Mouse (Mus musculus) lung, postnatal 10 days (tissue): Measurements from ENCODE around the gene Gm20604.

ENCODE experiments used
- DNase-seq: peaks from one replicate; pipeline ENCODE4 v3.0.0; 2021

The Gm20604 gene

DNA sequence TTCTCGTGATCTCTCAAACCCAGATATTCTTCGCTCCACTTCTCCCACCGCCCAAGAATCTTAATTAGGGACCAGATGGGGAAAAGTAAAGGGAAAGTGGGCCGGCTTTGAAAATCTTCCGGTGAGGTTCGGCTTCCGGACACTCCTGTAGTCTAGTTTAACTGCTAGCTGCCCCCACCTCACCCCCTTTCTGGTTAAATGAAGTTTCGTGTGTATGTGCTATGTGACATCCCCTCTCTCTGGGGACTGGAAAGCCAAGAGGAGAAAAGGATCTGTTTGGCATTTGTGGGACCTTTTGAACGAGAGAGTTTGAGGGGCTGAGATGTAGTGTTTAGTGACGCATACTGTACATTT, at the start of gene Gm20604:
TSS of gene Gm20604 (minus strand) at position 270 of the 354 bp plus-strand sequence.
- peak; percentile 15 for DNase-seq

DNA sequence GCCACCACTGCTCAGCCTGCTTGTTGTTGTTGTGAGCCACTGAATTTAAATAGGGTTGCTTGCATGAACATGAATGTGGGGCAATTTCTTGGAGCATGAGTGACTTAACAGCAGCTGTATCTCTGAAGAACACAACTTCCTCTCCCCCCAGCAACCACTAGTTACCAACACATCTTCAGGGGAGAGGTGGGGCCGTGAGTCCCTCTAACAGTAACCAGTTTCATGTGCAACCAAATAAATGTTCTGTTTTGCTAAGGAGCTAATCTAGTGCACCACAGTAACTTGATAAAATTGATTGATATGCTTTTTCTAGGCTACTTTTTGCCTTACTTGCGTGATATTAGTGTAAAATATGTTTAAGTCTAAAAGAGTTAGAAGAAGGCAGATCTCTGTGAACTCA, 41.1 kb upstream of the Gm20604 start:
- no peak for DNase-seq

DNA sequence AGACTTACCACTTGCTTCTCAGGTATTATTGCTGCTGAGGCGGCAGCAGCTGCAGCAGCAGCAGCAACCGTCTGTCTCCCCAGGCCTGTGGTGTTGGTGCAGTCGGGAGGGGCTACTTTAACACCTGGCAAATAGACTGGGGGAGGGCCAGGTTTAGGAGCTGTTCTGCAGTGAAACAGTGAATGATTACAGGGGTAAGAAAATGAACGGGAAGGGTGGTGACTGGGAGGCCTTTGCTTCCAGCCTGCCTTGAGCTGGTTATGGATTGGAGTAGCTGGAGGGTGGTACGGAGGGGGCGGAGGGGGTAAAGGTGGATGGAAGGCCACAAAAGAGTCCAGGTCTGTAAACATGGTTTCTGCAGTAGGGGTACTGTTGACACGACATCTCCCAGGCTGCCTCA, 29.5 kb upstream of the Gm20604 start:
- DNase-seq = no peak

DNA sequence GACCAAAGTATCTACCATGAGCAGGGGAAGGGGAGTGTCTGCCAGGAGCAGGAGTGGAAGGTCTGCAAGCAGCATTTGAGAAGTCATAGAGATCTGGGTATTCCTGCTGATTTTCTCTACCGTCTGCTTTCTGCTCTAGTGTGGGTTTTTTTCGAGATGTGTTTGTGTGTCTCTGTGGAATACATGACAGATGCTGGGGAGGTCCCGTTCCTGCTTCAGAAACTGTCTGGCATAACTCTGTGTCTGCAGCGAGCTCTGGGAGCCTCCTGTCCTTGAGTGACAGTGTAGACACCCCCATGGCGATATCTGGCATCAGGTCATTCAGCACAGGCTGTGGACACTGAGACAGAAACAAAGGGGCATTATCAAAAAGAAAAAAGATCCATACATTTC, 27.1 kb upstream of the Gm20604 start:
- no peak for DNase-seq

DNA sequence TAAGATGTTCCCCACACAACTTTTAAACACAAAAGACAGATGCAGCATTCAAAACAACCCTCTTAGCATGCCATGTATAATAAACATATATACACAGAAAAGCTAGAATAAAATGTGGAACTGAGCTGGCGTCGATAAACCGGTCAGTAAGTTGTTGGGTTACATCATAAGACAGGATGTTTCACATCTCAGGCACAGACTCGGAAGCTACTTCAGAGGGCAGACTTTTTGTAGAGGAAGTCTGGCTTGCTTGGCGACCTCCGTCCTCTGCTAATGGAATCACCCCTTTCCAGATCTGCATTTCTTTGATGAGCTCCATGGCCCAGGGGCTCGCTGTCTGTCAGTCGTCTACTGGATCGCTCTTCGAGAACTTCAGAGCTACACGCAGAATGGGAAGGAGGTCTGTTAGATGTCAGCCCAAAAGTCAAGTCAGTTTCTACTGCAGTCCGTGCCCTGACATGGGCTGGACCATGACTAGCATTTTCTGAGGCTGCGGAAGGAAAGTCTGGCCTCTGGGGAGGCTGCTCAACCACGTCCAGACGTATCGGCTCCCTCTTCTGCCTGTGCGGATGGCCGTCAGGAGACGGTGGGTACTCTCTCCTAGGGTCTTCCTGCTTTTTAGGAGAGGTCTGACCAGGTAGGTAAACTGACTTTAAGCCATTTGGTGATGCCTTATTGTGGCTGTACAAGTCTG, 26.6 kb upstream of the Gm20604 start:
- no peak for DNase-seq

DNA sequence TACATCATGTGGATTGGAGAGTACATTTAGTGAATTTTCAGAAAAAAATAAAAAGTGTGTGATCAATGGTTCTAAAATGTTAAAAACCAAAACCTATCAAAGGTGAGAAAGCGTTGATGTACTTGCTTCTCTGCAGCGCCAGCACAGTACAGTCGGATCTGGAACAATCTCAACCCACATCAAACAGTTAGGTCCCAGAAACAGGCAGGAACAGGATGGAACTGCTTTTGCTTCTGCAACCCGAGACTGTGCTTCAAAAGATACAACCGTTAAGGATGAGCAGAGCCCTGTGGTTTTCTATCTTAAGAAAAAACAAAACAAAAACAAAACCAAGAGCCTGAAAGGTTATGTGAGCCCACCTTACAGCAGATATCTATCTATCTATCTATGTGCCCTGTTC, 24.4 kb upstream of the Gm20604 start:
- no peak for DNase-seq

DNA sequence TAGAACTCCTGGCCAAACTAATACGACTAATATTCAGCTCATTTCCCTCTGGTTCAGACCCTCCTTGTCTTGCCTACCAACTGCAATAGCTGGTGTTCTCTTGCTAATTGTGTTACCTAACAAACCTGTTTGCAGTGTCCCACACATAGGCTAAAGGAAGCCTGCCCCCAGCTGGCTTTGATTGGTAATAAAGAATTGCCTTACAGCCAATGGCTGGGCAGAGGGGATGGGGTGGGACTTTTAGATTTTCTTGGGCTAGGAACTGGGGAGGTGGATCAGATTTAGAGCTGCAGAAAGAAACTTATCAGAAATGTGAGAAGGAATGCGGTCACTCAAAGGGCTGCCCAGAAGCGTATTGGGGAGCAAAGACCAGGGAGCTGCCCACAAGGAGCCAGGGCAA, 21.0 kb upstream of the Gm20604 start:
- DNase-seq = peak; percentile 34

DNA sequence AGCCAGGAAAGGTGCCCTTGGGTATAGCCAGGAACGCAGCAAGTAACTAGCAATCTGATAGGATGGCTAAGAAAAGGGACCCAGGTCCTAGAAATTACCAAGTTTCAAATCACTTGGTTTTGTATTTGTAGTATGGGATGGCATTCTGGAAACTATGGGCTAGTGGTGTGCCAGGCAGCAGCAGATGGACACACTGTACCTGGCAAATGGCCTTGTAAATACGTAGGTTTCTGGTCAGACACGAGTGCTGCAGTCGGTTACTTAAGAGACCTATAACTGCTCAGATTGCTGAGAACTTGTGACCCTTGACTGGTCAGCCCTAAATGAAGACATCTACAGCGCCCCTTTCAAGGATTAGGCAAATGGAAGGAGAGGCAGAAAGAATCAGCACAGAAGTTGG, 19.7 kb upstream of the Gm20604 start:
- DNase-seq = no peak

DNA sequence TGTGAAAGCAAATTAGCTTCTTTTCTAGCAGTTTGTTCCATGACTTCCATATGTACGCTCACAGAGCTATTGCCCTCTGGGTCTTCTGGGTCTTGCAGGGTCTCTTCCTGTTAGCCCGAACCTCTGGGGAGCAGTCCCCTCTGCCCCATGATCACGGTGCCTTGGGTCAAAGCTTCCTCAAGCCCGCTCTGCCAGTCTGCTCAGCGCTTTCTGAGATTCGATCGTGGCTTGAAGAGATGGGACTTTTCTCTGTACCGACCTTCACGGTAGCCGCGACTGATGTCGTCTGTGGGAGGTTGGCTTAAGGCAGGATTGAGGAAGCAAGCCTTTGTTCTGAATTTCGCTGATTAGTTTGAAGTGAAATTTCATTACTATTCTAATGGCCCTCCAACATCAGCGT, 17.6 kb upstream of the Gm20604 start:
- no peak for DNase-seq

DNA sequence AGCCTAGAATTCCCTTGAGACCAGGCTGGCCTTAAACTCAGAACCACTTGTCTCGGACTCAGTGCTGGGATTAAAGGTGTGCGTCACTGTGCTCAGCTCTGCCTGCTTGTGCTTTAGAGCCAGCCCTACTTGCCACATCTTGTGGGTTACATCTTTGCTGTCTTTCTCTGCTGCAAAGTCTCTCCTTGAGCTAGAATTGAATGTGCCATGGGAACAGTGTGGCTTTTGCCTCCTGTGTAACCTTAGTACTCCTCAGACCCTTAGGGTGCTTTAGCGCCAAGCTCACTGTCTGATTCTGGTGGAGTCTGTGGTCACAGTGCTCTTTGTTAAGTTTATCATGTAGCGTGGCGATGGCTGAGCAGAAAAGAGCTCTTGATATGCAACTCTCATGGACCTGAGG, 14.2 kb upstream of the Gm20604 start:
- DNase-seq = no peak

DNA sequence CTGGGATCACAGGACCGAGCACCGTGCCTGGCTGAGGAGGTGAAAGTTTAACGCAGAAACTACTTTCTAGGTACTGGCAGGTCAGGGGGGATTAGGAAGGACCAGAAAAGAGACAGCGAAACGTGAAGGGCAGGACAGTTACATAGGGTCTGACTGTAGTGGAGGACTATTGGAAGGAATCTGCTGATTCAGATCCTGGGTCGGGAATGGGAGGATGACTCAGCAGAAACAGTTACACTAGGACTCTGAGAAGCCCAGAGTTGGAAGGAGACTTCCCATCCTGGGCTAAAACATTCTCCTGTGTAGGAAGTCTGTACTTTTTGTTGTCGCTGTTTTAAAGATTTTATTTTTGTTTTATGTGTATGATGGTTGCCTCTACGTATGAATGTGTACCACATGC, 13.1 kb upstream of the Gm20604 start:
- DNase-seq = no peak

DNA sequence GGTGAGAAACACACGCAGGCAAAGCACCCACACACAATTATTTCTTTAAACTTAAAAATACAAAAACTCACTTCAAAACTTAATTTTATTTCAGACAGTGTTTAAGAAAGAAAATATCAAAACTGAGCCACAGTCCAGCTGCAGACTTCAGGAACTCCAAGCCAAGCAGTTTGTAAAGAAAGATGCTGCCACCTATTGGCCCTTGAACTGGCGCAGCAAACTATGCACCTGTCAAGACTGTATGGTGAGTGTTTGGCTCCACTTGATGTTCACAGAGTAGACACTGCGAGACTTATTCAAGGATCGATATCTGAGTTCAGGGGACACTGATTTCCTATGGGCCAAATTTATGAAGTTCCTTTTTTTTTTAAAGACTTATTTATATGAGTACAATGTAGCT, 10.5 kb upstream of the Gm20604 start:
- DNase-seq = no peak

DNA sequence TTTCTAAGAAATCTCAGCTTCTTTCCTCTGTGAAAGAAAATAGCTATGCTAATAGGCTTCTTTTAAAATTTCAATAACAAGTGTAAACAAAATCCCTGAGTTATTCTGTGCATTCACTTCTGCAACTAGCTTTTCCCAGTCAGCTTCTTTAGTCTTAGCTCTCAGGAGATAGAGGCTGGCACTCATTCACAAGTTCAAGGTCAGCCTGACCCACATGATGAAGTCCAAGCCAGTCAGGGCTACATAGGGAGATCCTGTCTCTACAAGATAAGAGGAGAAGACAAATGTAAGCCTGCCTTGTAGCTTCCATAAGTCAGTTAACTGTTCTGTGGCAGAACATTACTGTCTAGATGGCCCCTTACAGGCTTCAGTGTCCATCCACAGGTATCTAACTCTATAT, 5.2 kb upstream of the Gm20604 start:
- no peak for DNase-seq

DNA sequence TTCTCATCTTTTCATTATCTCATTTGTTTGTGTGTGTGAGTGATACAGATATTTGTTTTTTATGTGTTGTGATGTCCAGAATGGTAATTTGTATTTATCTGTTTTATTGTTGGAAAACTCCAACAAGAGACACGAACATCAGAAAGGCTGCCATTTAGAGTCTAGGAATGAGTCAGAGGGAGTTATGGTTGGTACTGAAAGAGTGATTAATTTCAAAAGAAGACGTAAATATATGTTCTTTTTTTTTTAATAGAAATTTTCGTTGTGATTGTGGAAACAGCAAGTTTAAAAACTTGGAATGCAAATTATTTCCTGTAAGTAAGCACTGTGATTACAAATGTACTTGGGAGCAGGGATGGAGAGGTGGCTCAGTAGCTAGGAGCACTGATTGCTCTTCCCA, 3.2 kb upstream of the Gm20604 start:
- no peak for DNase-seq

DNA sequence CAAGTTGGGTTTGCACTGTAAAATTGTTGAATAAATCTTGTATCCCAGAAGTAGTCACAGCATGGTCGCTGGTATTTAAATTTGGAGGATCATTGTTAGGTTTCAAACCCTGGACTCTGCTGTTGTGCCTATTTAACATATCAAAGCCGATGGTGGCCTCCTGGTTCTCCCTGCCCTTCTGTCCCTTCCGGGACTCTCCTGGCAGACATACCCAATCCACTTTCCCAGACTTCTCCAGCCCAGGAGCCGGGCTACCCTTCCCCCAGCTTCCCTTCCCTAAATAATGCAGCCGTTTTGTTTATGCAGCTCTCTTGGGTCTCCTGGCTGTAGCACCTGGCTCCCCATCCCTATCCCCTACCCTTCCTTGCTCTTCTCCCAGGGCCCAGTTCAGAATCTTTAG, 464 bp upstream of the Gm20604 start:
- no peak for DNase-seq

DNA sequence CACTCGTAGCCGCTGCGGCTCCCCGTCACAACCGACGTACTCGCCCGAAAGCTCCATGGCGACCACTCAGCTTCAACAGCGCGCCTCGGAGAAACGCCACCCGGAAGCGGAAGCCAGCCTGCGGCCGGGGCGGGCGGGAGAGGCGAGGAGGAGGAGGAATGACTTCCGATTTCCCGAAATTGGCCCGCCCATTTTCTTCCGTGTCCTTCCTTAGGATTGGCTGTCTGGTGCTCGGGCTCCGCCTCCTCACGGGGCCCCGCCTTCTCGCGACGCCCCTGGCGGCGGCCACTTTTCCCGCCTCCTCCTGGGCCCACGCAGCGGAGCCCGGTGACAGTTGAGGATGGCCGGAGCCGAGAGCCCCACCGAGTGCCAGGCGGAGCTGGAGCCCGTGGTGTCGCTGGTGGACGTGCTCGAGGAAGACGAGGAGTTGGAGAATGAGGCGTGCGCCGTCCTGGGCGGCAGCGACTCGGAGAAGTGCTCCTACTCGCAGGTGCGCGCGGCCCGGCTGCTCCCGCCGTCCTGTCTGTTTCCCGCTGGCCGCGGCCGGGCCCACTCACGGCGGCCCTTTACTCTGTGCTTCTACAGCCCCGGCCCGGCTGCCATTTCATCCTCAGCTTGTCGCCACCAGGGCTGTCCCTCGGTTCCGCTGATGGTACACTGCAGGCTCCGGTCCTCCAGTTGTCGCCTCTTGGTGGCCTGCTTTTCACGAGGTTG, 626 bp downstream of the Gm20604 start, which contains the start of the genes Gm28051, Gon7 and Ubr7:
TSS of gene Gm28051 (minus strand) at position 77 of the 714 bp plus-strand sequence.
TSS of gene Gon7 (minus strand) at position 115 of the 714 bp plus-strand sequence.
TSS of gene Ubr7 (plus strand) at position 279 of the 714 bp plus-strand sequence.
- DNase-seq = peak; percentile 98

DNA sequence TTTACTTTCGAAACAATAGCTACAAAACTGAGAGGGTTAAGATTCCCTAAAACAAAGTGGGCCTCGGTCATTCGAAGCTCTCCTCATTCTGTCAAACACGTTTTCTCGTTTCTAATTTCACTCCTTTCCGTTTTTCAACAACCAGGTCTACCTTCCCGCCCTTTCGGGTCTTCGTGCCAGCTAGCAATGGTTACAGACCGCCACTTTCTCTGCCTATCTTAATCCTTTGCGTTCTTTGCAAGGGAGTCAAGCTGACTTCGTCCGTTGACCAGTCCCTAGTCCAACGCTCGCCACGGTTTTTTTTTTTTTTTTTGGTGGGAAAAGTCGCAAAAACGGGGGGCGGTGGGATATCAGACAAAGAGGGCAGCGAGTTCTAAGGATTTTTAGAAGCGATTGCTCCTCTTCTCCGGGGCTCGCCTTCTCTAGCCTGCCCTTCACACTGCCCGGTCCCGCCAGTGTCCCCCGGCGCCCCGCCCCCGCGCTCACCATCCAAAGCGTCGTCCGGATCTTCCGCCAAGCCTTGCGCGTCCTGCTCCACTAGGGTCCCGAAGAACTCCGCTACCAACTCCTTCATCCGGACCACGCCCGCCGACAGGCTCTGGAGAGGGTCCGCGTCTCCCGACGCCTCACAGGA, 1.3 kb downstream of the Gm20604 start:
- DNase-seq = no peak

DNA sequence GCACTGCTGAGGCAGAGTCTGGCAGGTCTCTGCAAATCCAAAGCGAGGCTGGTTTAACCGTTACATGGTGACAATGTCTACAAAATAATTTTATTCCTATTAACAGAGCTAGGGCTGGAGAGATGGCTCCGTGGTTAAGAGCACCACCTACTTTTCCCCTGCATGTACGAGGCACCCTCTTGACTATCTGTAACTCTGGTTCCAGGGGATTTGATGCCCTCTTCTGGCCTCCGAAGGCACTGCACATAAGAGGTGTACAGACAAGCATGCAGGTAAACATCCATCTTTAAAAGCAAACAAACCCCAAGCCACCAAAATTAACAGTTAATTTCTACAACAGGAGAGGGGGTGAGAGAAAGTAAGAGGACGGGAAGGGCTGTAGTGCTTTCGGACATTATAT, 2.2 kb downstream of the Gm20604 start:
- peak; percentile 48 for DNase-seq

DNA sequence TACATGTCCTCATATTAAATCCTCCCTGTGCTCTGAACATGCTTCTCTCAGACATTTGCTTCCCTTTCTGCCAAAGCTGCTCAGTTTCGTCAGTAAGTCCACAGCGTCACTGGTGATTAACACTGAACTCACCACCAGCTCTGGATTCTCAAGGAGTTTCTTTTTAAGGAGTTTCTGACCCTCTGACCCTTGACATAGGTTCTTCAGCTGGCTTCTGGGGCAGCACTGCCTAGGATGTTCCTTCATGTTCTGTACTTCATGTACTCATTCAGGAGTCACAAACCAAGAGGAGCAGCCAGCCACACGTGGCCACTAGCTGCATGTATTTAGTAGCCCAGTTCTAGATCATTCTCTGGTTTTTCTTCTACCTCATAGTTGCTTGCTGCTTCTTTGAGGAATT, 10.2 kb downstream of the Gm20604 start:
- DNase-seq = no peak

DNA sequence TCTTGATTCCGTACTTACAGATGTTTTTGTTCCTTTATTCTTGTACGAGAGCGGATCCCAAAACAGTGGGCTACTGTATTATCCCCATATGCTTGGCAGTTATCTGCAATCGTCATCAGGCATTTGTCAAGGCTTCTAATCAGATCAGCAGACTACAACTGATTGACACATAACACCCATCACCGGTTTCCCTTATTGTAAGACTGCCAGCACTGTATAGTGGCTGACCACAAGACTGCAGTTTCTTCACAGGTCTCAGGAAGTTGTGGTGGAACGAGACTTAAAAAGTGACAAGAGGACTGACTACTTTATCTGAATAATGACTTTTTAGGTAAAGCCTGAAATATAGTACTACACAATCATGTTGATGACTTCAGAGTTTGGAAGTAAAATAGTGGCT, 13.6 kb downstream of the Gm20604 start:
- DNase-seq = no peak

DNA sequence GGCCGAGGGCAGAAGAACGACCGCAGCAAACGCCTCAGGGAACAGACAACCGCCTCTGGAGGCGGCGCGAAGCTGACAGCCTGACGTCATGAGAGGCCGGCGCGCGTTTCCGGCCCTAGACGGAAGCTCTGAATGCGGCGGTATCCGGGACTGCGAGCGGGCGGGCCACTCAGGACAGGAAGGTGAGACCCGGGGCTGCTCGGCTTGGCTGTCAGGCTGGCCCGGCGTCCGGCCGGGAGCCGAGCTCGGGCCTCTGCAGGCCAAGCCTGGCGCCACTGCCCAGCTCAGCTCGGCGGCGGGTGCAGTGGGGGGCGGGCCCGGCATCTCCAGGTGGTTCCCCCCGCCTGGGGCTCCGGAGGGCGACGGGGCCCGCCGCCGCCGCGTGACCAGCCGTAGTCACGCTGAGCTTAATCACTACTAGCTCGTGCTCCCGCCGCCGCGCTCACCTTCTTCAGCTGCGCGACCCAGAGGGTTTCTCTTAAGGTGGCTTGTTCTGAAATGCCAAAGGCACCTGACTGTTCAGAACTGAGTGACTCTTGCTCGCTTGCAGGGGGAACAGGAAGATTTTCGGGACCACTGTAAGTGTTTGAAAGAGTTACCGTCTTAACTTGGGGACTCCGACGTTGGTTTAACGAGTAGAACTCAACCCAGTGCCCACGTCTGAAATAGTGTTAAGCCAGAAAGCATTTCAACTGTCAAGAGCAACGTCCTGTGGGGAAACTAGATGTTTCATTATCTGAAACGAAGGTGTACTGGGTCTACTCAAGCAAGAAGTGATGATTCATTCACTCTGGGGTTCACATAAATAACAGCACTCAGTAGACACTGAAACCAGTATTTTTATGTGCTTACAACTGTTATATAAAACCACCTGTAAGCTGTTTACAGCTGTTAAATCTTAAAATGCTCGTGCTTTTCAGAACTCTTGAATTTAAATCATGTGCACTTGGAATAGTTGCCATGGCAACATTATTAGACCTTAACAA, 14.6 kb downstream of the Gm20604 start, which contains the start of the genes Moap1 and Tmem251:
TSS of gene Moap1 (minus strand) at position 73 of the 986 bp plus-strand sequence.
TSS of gene Tmem251 (plus strand) at position 174 of the 986 bp plus-strand sequence.
- DNase-seq = peak; percentile 93

DNA sequence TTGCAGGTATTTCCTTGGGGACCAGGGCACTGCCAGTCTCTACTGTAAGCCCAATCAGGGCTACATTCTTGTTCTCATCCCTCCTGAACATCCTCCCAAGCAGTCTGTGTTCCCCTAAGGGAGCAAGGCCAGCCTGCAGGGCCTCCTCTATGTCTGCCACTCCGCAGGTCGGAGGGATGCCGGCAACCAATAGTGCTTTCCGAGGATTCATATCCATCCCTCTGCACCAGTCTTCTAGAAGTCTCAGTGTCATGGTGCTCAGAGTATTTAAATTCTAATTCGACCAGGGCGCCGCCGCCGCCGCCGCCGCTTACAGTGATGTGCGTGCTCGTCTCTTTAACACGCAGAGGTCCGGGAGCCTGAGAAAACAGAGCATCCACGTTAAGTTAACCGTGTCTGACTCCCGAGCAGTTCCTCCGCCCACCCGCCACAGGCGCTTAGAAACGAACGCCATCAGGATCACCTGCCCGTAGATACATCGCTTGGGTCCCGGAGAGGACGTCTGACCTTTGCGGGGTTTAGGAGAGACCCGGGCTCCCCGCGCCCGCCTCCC, 15.4 kb downstream of the Gm20604 start:
- DNase-seq = no peak
